Mouse (Mus musculus): Measurements from ENCODE around the gene Myo6. TPM values are rescaled to one million over a fixed set of nuclear protein-coding genes. Genes with fewer than 3 reads are reported as not detected.

Gene Myo6
- polyA plus RNA-seq, 1 experiment: 16.4 TPM

DNA sequence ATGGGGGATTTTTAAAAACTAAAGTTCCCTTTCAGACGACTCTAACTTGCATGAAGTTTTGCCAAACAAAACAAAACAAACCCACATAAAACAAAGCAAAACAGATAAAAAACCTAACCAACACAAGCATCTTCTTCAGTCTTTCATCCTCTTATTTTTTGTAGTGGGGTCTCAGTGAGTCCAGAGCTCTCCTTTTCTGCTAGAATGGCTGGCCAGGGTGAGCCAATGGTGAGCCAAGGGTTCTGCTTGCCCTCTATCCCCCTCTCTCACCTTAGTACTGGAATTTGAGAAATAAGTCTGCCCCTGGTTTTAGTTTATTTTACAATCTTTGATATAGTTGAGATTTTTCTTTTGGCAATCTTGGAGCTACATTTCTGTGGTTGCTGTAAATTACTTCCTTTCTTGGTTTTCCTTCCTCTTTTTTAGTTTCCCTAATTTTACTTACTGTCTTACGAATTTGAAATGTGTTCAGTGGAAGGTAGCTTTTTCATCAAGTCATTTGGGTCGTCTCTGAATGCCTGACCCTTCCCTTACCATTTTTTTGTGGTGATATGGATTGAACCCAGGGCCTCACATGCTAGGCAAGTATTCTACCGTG is 1.6 kb upstream of the Myo6 start:
- WGBS: 22% methylated on average over 4 of the region's 4 CpGs
- no peaks in the 10 kb centered on the region; the same call in 1 of the 2 replicates for H3K4me1 ChIP-seq (ENCODE audit: control insufficient read depth, insufficient read depth, low read length)
- TF ChIP-seq CTCF (IDR thresholded peaks at IDR 0.05; ENCODE audit: control insufficient read depth, insufficient read depth, low read length) (no peak), POLR2A (IDR thresholded peaks at IDR 0.05; ENCODE audit: borderline replicate concordance, control insufficient read depth, low read depth, low read length) (no peak)
- no peak overlapping the region for H3K4me3 ChIP-seq (replicated peaks; ENCODE audit: control insufficient read depth, low read depth, low read length)
- no peak overlapping the region for H3K27ac ChIP-seq (ENCODE audit: control insufficient read depth, insufficient read depth, low read depth, low read length, poor library complexity)

- H3K27ac ChIP-seq (ENCODE audit: control insufficient read depth, insufficient read depth, low read depth, low read length, poor library complexity): no peak overlapping the region
- peak overlapping the region; percentile 58 for H3K4me3 ChIP-seq (replicated peaks; ENCODE audit: control insufficient read depth, low read depth, low read length)
- TF ChIP-seq POLR2A (IDR thresholded peaks at IDR 0.05; ENCODE audit: borderline replicate concordance, control insufficient read depth, low read depth, low read length) (no peak), CTCF (IDR thresholded peaks at IDR 0.05; ENCODE audit: control insufficient read depth, insufficient read depth, low read length) (no peak)
- WGBS: 4% methylated on average over 13 of the region's 13 CpGs
- H3K4me1 ChIP-seq (ENCODE audit: control insufficient read depth, insufficient read depth, low read length): no peaks in the 10 kb centered on the region; the same call in 1 of the 2 replicates
These were observed 640 bp upstream of the Myo6 start for GRCm38 (mm10) chr9:80164191-80164590.

GRCm38 (mm10) chr9:80165690-80166089 is 859 bp downstream of the Myo6 start:
- Histone ChIP-seq H3K4me1 (ENCODE audit: control insufficient read depth, insufficient read depth, low read length) (no peaks in the 10 kb centered on the region; the same call in 1 of the 2 replicates), H3K4me3 (replicated peaks; ENCODE audit: control insufficient read depth, low read depth, low read length) (no peak overlapping the region), H3K27ac (ENCODE audit: control insufficient read depth, insufficient read depth, low read depth, low read length, poor library complexity) (no peak overlapping the region)
- 41% methylated on average over 9 of the region's 9 CpGs for whole genome bisulfite sequencing
- TF ChIP-seq POLR2A (IDR thresholded peaks at IDR 0.05; ENCODE audit: borderline replicate concordance, control insufficient read depth, low read depth, low read length): no peak
- TF ChIP-seq CTCF (IDR thresholded peaks at IDR 0.05; ENCODE audit: control insufficient read depth, insufficient read depth, low read length): no peak

DNA sequence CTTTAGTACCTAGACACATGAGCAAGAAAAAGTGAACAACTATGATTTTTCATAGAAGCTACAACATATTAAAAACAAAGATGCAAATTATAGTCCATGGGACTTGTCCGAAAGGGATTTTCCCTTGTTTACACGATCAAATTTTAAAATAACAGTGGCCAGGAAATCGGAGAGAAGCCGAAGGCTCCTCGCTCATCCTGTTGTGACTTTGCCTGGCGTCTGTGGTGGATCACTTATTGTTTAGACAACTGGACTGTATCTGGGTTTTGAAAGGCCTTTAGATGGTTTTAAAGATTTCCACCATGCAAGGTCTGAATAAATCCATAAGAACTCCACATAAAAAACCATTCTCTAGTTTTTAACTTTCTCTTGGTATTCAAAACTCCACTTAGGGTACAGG is 1.6 kb downstream of the Myo6 start:
- no peak overlapping the region for H3K27ac ChIP-seq (ENCODE audit: control insufficient read depth, insufficient read depth, low read depth, low read length, poor library complexity)
- no peak for TF ChIP-seq CTCF (IDR thresholded peaks at IDR 0.05; ENCODE audit: control insufficient read depth, insufficient read depth, low read length)
- TF ChIP-seq POLR2A (IDR thresholded peaks at IDR 0.05; ENCODE audit: borderline replicate concordance, control insufficient read depth, low read depth, low read length): no peak

DNA sequence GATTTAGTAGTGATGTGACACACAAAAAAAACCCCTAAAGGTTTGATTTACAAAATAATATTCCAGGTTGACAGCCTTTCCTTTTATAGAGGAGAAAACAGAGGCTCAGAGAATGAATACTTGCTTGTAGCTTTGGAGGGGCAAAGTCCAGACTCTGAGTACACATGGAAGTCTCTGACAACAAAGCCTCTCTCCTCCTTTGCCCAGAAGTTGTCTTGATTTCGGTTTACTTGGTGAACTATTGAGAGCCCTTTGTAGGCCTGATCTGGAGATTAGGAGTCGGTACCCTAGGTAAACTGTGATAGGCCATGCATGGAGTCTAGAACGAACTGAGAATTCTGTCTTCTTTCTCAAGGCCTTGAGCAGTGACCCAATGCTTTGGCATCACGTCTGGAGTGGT is 2.3 kb downstream of the Myo6 start:
- TF ChIP-seq POLR2A (IDR thresholded peaks at IDR 0.05; ENCODE audit: borderline replicate concordance, control insufficient read depth, low read depth, low read length): no peak
- no peak for TF ChIP-seq CTCF (IDR thresholded peaks at IDR 0.05; ENCODE audit: control insufficient read depth, insufficient read depth, low read length)

More for the DNA sequence above, 1.6 kb downstream of the Myo6 start:
- no peak overlapping the region for H3K4me3 ChIP-seq (replicated peaks; ENCODE audit: control insufficient read depth, low read depth, low read length)
- WGBS: 80% methylated on average over 6 of the region's 6 CpGs
- no peaks in the 10 kb centered on the region; the same call in 1 of the 2 replicates for H3K4me1 ChIP-seq (ENCODE audit: control insufficient read depth, insufficient read depth, low read length)

GRCm38 (mm10) chr9:80169551-80169950 is 4.7 kb downstream of the Myo6 start:
- Histone ChIP-seq H3K4me1 (ENCODE audit: control insufficient read depth, insufficient read depth, low read length) (no peaks in the 10 kb centered on the region; the same call in 1 of the 2 replicates), H3K27ac (ENCODE audit: control insufficient read depth, insufficient read depth, low read depth, low read length, poor library complexity) (no peak overlapping the region), H3K4me3 (replicated peaks; ENCODE audit: control insufficient read depth, low read depth, low read length) (no peak overlapping the region)
- 89% methylated on average over 9 of the region's 9 CpGs for WGBS
- TF ChIP-seq CTCF (IDR thresholded peaks at IDR 0.05; ENCODE audit: control insufficient read depth, insufficient read depth, low read length) (no peak), POLR2A (IDR thresholded peaks at IDR 0.05; ENCODE audit: borderline replicate concordance, control insufficient read depth, low read depth, low read length) (no peak)

More for the DNA sequence above, 2.3 kb downstream of the Myo6 start:
- WGBS: 78% methylated on average over 4 of the region's 4 CpGs
- Histone ChIP-seq H3K4me1 (ENCODE audit: control insufficient read depth, insufficient read depth, low read length) (no peaks in the 10 kb centered on the region; the same call in 1 of the 2 replicates), H3K4me3 (replicated peaks; ENCODE audit: control insufficient read depth, low read depth, low read length) (no peak overlapping the region), H3K27ac (ENCODE audit: control insufficient read depth, insufficient read depth, low read depth, low read length, poor library complexity) (no peak overlapping the region)

GRCm38 (mm10) chr9:80171241-80171640 is 6.4 kb downstream of the Myo6 start:
- Histone ChIP-seq H3K4me3 (replicated peaks; ENCODE audit: control insufficient read depth, low read depth, low read length) (no peak overlapping the region), H3K4me1 (ENCODE audit: control insufficient read depth, insufficient read depth, low read length) (no peaks in the 10 kb centered on the region; the same call in 1 of the 2 replicates), H3K27ac (ENCODE audit: control insufficient read depth, insufficient read depth, low read depth, low read length, poor library complexity) (no peak overlapping the region)
- no peak for TF ChIP-seq CTCF (IDR thresholded peaks at IDR 0.05; ENCODE audit: control insufficient read depth, insufficient read depth, low read length)
- TF ChIP-seq POLR2A (IDR thresholded peaks at IDR 0.05; ENCODE audit: borderline replicate concordance, control insufficient read depth, low read depth, low read length): no peak

DNA sequence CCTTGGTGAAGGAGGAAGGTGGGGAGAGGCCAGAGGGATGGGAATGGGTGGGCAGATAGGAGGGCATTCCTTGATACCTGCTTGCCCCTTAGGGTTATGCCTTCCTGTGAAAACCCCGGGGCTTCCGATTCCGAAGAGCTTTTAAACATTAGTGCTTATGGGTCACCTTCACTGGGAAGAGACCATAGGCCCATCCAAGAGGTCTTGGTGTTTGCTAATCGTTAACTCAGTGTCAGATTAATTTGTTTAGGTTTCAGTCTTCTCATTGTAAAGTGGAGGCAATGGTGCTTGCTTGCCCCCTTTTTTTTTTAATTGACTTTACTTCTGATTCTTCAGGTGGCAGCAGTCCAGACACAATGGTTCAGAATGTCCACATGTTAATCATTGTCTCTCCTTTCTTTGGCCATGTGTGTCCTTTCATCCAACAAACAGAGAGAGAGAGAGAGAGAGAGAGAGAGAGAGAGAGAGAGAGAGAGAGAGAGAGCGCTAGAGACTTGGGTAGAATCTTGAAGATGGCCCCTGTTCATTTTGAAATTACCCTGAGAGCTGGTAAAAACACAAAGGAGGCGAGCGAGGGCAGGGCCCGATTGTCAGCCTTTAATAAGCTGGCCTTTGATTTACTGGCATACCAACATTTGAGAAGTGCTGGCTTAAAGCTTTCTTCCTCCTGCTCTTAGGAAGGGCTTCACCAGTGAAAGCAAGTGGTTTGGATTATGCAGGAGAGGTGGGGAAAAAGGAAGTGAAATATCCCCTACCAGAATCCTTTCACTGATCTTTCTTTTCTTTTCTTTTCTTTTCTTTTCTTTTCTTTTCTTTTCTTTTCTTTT is 7.8 kb downstream of the Myo6 start:
- TF ChIP-seq POLR2A (IDR thresholded peaks at IDR 0.05; ENCODE audit: borderline replicate concordance, control insufficient read depth, low read depth, low read length) (no peak), CTCF (IDR thresholded peaks at IDR 0.05; ENCODE audit: control insufficient read depth, insufficient read depth, low read length) (no peak)
- no peak overlapping the region for H3K4me3 ChIP-seq (replicated peaks; ENCODE audit: control insufficient read depth, low read depth, low read length)
- no peak overlapping the region for H3K27ac ChIP-seq (ENCODE audit: control insufficient read depth, insufficient read depth, low read depth, low read length, poor library complexity)
- WGBS: 82% methylated on average over 8 of the region's 8 CpGs
- H3K4me1 ChIP-seq (ENCODE audit: control insufficient read depth, insufficient read depth, low read length): no peaks in the 10 kb centered on the region; the same call in 1 of the 2 replicates
